Mouse (Mus musculus) R1 (cell line): ENCODE measurements around the gene Tex46.

ENCODE experiments used
- DNase-seq: peaks from one replicate; pipeline ENCODE4 v3.0.0-alpha.2; 2018; ENCODE audit warnings: low read depth, low spot score

Gene Tex46

GRCm38 (mm10) chr4:136610387-136610856 lies at the start of gene Tex46:
Tex46 (plus strand) TSS chr4:136610437.
- DNase-seq: no peak

- no peak for DNase-seq
Observed at GRCm38 (mm10) chr4:136562755-136563154, 47.5 kb upstream of the Tex46 start.

GRCm38 (mm10) chr4:136568629-136569028 lies 41.6 kb upstream of the Tex46 start:
- peak; percentile 67 for DNase-seq

DNA sequence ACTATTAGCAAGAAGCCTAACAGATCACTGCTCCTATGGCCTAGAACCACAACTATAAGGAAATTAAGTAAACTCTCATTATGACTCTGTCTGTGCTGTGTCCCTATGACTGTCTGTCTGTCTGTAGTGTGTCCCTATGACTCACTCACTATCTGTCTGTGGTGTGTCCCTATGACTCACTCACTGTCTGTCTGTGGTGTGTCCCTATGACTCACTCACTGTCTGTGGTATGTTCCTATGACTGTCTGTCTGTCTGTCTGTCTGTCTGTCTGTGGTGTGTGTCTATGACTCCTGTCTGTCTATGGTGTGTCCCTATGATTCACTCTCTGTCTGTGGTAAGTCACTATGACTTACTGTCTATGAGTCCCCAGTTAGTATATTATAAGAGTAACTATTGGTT lies 40.2 kb upstream of the Tex46 start:
- DNase-seq: no peak

GRCm38 (mm10) chr4:136581885-136582284 lies 28.4 kb upstream of the Tex46 start:
- DNase-seq: no peak

DNA sequence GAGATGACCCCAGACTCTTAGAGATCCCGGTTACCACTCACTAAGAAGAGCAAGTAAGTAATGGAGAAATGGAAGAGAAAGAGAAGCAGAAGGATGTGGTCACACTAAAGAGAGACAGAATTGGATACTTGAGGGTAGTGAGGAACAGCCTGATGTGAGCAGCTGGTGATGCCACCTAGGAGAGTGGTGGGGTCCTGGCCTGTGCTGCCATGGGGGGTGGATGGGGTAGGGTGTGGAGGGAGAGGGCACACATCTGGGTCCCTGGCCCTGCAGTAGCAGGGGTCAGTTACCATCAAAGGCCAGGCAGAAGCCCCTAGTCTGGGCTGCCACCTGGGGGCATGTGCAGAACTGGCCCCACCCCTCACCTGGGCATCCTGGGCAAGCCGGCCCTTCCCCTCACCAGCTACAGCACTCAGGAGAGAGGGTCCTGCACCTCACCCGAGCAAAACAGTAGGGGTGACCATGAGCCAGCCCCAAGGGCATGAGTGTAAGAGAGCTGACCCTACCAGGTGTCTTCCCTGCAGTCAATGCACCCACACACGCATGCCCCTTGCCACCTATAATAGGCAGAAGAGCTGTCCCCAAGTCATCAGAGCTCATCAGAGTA lies 22.9 kb upstream of the Tex46 start:
- no peak for DNase-seq

DNA sequence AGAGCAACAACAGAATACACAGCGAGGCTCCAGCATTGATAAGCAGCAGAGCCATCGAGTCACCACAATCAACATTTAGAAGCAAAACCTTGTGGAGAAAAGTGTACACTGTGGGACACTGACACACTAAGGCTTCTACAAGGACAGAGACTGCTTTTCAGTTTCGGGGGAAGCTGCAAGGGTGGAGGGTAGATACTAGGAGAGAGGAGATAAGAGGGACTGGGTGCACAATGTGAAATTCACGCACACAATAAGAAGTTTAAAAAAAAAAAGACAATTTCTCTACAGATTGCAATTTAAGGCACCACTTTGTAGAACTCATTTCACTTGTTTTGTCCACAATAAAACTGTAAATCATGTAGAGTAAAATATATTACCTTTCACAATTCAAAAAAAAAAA lies 22.2 kb upstream of the Tex46 start:
- no peak for DNase-seq

GRCm38 (mm10) chr4:136592111-136592510 lies 18.1 kb upstream of the Tex46 start:
- DNase-seq: no peak

DNA sequence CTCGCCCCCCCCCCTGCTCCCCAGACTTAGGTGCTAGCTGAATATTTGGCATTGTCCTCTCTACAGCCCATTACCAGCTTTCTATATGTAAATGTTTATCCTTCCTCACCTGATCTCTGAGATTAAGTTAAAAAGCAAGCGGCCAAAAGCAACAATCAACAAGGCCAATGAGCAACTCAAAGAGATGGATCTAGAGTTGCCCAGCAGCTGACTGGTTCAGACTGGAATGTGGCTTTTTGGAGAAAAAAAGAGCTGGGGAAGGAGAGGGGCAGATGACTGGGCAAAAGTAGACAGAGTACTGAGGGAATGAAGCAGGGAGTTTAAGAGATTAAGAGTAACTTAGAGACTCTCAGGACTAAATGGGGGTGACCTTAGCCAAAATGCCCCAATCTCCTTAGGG lies 16.2 kb upstream of the Tex46 start:
- DNase-seq: peak; percentile 51

DNA sequence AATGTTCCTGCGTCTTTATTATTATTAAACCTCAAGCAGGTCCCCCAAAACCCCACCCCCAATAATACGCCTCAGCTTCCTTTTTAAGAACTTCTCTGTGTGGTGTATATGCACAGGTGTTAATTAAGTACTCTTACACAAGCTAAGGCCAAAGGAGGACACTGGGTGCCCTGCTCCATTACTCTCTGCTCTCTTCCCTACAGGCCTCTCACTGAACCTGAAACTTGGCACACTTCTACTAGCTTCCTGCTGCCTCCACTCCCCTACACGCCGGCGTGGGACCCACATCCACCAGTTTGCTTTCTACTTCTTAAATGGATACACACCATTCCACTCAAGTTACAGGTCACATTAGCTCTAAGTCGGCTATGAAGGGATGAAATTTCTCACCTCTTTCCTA lies 15.0 kb upstream of the Tex46 start:
- no peak for DNase-seq

DNA sequence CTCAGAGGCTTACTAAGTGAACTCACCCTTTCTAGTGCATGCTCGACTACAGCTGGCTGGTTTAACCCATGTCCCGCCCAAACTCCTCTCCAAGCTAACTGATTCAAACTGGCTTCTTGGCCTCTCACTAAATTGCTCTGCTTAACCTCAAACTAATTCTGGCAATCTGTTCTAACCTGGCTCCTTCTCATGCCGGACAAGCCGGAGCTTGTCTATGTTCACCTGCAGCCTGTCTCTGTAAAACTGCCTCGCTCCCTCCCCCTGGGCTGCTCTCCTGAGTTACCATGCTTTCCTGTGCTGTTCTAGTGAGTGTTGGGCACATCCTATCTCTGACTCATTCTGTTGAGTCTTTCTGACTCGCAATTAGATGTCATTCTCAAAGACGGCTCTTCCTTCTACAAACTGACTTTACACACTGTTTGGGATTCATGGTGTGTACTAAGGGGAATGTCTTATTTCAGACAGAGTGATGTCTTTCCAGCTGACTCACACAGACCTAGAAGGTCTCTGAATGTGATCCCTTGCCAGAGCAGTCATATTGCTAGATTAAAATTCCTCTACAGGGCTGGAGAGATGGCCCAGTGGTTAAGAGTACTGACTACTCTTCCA lies 11.9 kb upstream of the Tex46 start:
- DNase-seq: peak; percentile 25

GRCm38 (mm10) chr4:136599869-136600268 lies 10.4 kb upstream of the Tex46 start:
- peak; percentile 83 for DNase-seq

GRCm38 (mm10) chr4:136600536-136600935 lies 9.7 kb upstream of the Tex46 start:
- DNase-seq: no peak

DNA sequence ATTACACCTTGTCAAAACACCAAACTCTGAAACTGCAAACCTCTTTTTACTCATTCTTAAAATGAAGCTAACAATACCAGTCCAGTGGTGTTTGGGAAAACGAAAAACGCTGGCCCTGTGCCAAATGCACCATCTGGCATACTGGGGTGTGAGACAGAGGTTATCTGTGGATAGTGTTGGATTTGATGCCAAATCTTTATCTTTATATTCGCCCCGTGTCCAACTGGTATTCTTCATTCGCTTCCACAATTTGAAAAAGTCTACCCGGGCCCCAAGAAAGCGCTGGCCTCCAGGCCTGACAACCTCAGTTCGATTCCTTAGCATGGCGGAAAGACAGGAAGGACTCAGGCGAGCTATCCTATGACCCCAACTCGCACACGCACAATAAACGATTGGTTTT lies 8.8 kb upstream of the Tex46 start:
- DNase-seq: no peak

- DNase-seq: peak; percentile 82
Observed at GRCm38 (mm10) chr4:136602018-136602554, 8.2 kb upstream of the Tex46 start.

- peak; percentile 96 for DNase-seq
Observed at GRCm38 (mm10) chr4:136602568-136602967, 7.7 kb upstream of the Tex46 start, which contains the start of gene Kdm1a. Kdm1a (minus strand) TSS chr4:136602723.

GRCm38 (mm10) chr4:136605756-136606485 lies 4.3 kb upstream of the Tex46 start:
- DNase-seq: peak; percentile 86

DNA sequence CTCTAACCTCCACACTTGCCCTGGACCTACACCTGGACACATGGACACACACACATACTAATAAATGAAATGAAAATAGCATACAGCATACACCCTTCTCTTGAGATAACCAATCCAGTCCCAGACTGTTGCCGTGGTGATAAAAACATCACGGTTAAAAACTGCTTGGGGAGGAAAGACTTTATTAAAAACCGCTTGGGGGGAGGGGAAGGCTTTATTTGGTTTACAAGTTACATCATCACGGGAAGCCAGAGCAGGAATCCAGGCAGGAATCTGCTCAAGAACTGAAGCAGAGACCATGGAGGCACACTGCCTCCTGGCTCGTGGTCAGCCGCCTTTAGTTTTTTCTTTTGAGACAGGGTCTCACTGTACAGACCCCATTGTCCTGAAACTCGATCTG lies 3.4 kb downstream of the Tex46 start:
- no peak for DNase-seq

DNA sequence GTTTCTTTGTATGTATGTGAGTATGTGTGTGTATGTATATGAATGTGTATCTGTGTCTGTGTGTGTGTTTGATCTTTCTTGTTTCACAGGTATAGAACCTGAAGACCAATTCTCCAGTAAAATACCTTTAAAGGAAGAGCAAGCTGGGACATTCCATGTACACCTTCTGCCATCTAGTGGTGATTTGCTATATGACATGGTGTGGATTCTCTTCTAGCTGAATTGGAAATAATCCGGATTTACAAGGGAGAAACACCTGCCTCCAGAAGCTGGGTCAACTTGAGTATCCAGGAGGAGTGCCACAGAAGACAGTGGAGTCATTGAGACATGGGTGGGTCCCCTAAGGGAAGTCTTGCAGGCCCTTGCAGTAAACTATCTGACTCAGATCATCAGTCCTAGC lies 11.1 kb downstream of the Tex46 start:
- peak; percentile 68 for DNase-seq

GRCm38 (mm10) chr4:136621956-136622355 lies 11.7 kb downstream of the Tex46 start:
- DNase-seq: no peak

DNA sequence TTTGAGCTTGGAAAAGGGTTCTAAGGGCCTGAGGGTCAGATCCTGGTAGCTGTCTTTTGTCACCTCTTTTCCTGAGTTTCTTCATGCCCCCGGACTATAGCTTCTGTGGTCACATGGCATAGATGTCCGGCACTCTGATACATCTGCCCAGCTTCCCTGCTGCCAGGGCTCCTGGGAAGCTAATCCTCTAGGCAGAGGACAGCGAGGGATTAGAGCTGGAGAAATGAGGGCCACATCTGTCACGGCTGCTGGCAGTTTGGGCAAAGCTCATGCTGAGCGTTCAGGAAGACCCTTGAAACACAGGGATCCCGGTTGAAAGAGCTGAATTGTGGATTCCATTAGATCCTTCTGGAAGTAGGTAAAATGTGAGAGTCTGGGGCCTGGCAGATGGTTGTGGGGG lies 12.2 kb downstream of the Tex46 start, which contains the start of gene Lactbl1:
TSS of gene Lactbl1 (plus strand) at position 234 of the 400 bp plus-strand sequence.
- no peak for DNase-seq

DNA sequence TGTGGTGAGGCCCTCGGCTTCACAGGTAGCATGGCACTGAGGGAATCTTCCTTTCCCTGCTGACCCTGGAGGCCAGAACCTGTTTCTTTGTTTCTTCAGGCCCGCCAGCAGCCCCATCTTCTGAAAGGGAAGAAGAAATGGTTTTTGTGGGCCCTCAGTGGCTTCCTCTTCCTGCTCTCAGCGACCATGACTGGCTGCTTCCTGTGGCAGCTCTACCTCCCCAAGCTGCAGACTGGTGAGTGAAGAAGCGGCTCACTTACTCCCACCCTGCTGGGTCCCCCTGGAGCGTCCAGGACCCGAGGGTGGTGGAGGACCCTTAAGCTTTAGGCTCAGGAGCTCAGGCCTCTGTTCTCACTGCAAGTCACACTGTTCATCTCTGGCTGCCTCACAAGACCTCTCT lies 16.4 kb downstream of the Tex46 start:
- DNase-seq: no peak
